In genomic region chr10:61695703-61696559, GRCm38 (mm10) we compare ENCODE assay signal across 8 mouse cellular contexts. TPM values are rescaled to one million over a fixed set of nuclear protein-coding genes. Genes with fewer than 3 reads are reported as not detected.
A peak's percentile ranks its signal among the peaks of the same experiment; 100 is the strongest.
DNase-seq lines count a peak whose midpoint lies in the region; ATAC-seq and TF ChIP-seq lines count a peak whose summit lies in the region.

No protein-coding gene starts in this region.

- H3K4me2 ChIP-seq in liver, embryonic 11.5 days = peak overlapping the region; percentile 100

- no peak for TF ChIP-seq CTCF in olfactory bulb, adult 2 months (IDR thresholded peaks at IDR 0.05; ENCODE audit: insufficient read depth, low read depth, low read length)

- H3K4me3 ChIP-seq in liver, embryonic 11.5 days (ENCODE audit: low read depth, low read length) = peak overlapping the region; percentile 98
- H3K4me3 ChIP-seq in olfactory bulb, adult 2 months (ENCODE audit: insufficient read depth, low read depth, low read length) = peak overlapping the region; percentile 91

- under 1% methylated on average over 106 of the region's 111 CpGs for WGBS in liver, embryonic 11.5 days
- WGBS in olfactory bulb, adult 2 months = under 1% methylated on average over 111 of the region's 111 CpGs

- peak overlapping the region; percentile 86 for H3K9ac ChIP-seq in liver, embryonic 11.5 days (ENCODE audit: low read depth, low read length)

- ATAC-seq in liver, embryonic 11.5 days (replicated peaks; ENCODE audit: low FRiP score) = peak; percentile 47

- H3K9me3 ChIP-seq in liver, embryonic 11.5 days (ENCODE audit: control insufficient read depth, low read length) = no peaks in the 10 kb centered on the region

- H3K27me3 ChIP-seq in liver, embryonic 11.5 days (replicated peaks; ENCODE audit: control insufficient read depth, insufficient read depth, low read length) = no peaks in the 10 kb centered on the region

- DNase-seq in cerebellum, postnatal 25 days = peak; percentile 23 to 44
- no peak for DNase-seq in cerebellum, adult 8-10 months
- peak; percentile 23 for DNase-seq in right cerebral cortex, postnatal 14 days
- no peak for DNase-seq in right cerebral cortex, postnatal 36 days (ENCODE audit: low spot score in 2 of 2)
- DNase-seq in heart, postnatal 4 days = peak; percentile 32
- DNase-seq in liver, embryonic 11.5 days (ENCODE audit: low spot score) = peak; percentile 58
- no peak for DNase-seq in adrenal gland, postnatal 4 days (ENCODE audit: low spot score in 2 of 2)

- H3K27ac ChIP-seq in liver, embryonic 11.5 days (ENCODE audit: low read depth, low read length) = peak overlapping the region; percentile 55
- H3K27ac ChIP-seq in olfactory bulb, adult 2 months (ENCODE audit: insufficient read depth, low read depth, low read length) = peak overlapping the region; percentile 16; the same call in 1 of the 2 replicates

- H3K4me1 ChIP-seq in liver, embryonic 11.5 days (replicated peaks; ENCODE audit: control insufficient read depth, insufficient read depth, low read length) = peaks cover 15% of the 10 kb centered on the region
- H3K4me1 ChIP-seq in olfactory bulb, adult 2 months (ENCODE audit: control insufficient read depth, insufficient read depth, low read length) = peaks cover 21% of the 10 kb centered on the region

- H3K36me3 ChIP-seq in liver, embryonic 11.5 days (ENCODE audit: control insufficient read depth, insufficient read depth, low read length) = peaks cover 26% of the 10 kb centered on the region

- no peak for TF ChIP-seq POLR2A in olfactory bulb, adult 2 months (IDR thresholded peaks at IDR 0.05; ENCODE audit: insufficient read depth, low read depth, low read length)

RNA-seq across cellular contexts. Expression of gene Tysnd1, which starts 0.6 kb away (rescaled TPM):
- 10 to 100 TPM; 21.0 to 22.6 TPM for total RNA-seq in heart, postnatal 4 days (2021)
- 39.0 and 47.4 TPM in 2 replicates for polyA plus RNA-seq in liver, embryonic 11.5 days (2014; fragmentation: Nextera tagmentation; extraction: Ambion mirVana)
- not detected in 2 replicates for polyA plus RNA-seq in olfactory bulb, adult 2 months (2012; ENCODE audit: insufficient read depth, insufficient read length, low replicate concordance, missing spikeins)
- total RNA-seq in adrenal gland, postnatal 4 days (2021) = 10 to 100 TPM; 67.6 to 68.2 TPM

RNA-seq across cellular contexts. Expression of gene Sar1a, which starts 15.8 kb away (rescaled TPM):
- 100 to 1,000 TPM; 151 to 153 TPM for total RNA-seq in heart, postnatal 4 days (2021)
- 166 and 177 TPM in 2 replicates for polyA plus RNA-seq in liver, embryonic 11.5 days (2014; fragmentation: Nextera tagmentation; extraction: Ambion mirVana)
- 703 TPM in 1 of 2 replicates, not detected in the other for polyA plus RNA-seq in olfactory bulb, adult 2 months (2012; ENCODE audit: insufficient read depth, insufficient read length, low replicate concordance, missing spikeins)
- 100 to 1,000 TPM; 184 to 192 TPM for total RNA-seq in adrenal gland, postnatal 4 days (2021)

RNA-seq across cellular contexts. Expression of gene Aifm2, which starts 19.1 kb away (rescaled TPM):
- total RNA-seq in heart, postnatal 4 days (2021) = 10 to 100 TPM; 33.3 to 35.5 TPM
- polyA plus RNA-seq in liver, embryonic 11.5 days (2014; fragmentation: Nextera tagmentation; extraction: Ambion mirVana) = 9.1 and 9.3 TPM in 2 replicates
- polyA plus RNA-seq in olfactory bulb, adult 2 months (2012; ENCODE audit: insufficient read depth, insufficient read length, low replicate concordance, missing spikeins) = not detected in 2 replicates
- total RNA-seq in adrenal gland, postnatal 4 days (2021) = 100 to 1,000 TPM; 229 to 261 TPM

RNA-seq across cellular contexts. Expression of gene Ppa1, which starts 47.6 kb away (rescaled TPM):
- total RNA-seq in heart, postnatal 4 days (2021) = 10 to 100 TPM; 55.2 to 61.6 TPM
- 218 and 237 TPM in 2 replicates for polyA plus RNA-seq in liver, embryonic 11.5 days (2014; fragmentation: Nextera tagmentation; extraction: Ambion mirVana)
- not detected in 2 replicates for polyA plus RNA-seq in olfactory bulb, adult 2 months (2012; ENCODE audit: insufficient read depth, insufficient read length, low replicate concordance, missing spikeins)
- total RNA-seq in adrenal gland, postnatal 4 days (2021) = 10 to 100 TPM; 50.1 to 55.6 TPM

Comparison
In these comparisons a context has a peak if more than half of its experiments do, and no peak if none do; other contexts are left out.
1. DNase-seq: peak in cerebellum, postnatal 25 days (2 of 2), right cerebral cortex, postnatal 14 days (single experiment), heart, postnatal 4 days (single experiment) and liver, embryonic 11.5 days (single experiment); none in cerebellum, adult 8-10 months (single experiment), right cerebral cortex, postnatal 36 days (0 of 2) and adrenal gland, postnatal 4 days (0 of 2).
2. RNA of gene Aifm2, which starts 19.1 kb away (total RNA-seq): 229 to 261 TPM in adrenal gland, postnatal 4 days; 33.3 to 35.5 TPM in heart, postnatal 4 days; every median in the first group is over 4 times any median in the second.